Mouse (Mus musculus) liver, embryonic 12.5 days (tissue): ENCODE measurements around the gene Pced1a. TPM values are rescaled to one million over a fixed set of nuclear protein-coding genes. Genes with fewer than 3 reads are reported as not detected.

Experiments used
- ATAC-seq: fragments of 200-750 bp; cut with Nextera tagmentation; 2 replicates; pipeline ENCODE4 v1.8.0; 2017; ENCODE audit warnings: moderate number of reproducible peaks, mild to moderate bottlenecking, moderate library complexity
- H3K27ac ChIP-seq: fragments of 300-500 bp; sonication (generic); 2 replicates; pipeline ENCODE4 v1.5.1; 2016; ENCODE audit warnings: mild to moderate bottlenecking
- H3K27me3 ChIP-seq: fragments of 300-500 bp; sonication (generic); replicated peaks from 2 replicates; pipeline ENCODE4 v1.6.1; 2016; ENCODE audit warnings: mild to moderate bottlenecking, moderate library complexity
- H3K36me3 ChIP-seq: fragments of 300-500 bp; sonication (generic); 2 replicates; pipeline ENCODE4 v1.6.1; 2016; ENCODE audit warnings: mild to moderate bottlenecking, moderate library complexity
- H3K4me1 ChIP-seq: fragments of 300-500 bp; sonication (generic); 2 replicates; pipeline ENCODE4 v1.6.1; 2016
- H3K4me2 ChIP-seq: fragments of 300-500 bp; sonication (generic); 2 replicates; pipeline ENCODE4 v1.6.1; 2016; ENCODE audit warnings: mild to moderate bottlenecking, moderate library complexity
- H3K4me3 ChIP-seq: fragments of 300-500 bp; sonication (generic); 2 replicates; pipeline ENCODE4 v1.5.1; 2016; ENCODE audit warnings: mild to moderate bottlenecking, moderate library complexity
- H3K9ac ChIP-seq: fragments of 300-500 bp; sonication (generic); 2 replicates; pipeline ENCODE4 v1.6.1; 2016; ENCODE audit warnings: mild to moderate bottlenecking, moderate library complexity
- H3K9me3 ChIP-seq: fragments of 300-500 bp; sonication (generic); replicated peaks from 2 replicates; pipeline ENCODE4 v1.6.1; 2016; ENCODE audit warnings: mild to moderate bottlenecking, moderate library complexity
- WGBS: fragments of 180-500 bp; shearing (Covaris S2); methylation state at CpG from one replicate; pipeline ENCODE4 v1.1.7; 2016; ENCODE audit not compliant: insufficient replicate concordance; 5-methylcytosine and 5-hydroxymethylcytosine counted together
- polyA plus RNA-seq: library from polyadenylated mRNA; unstranded; fragments of >200 nt; fragmentation: Nextera tagmentation; extraction: Ambion mirVana; gene quantifications from 2 replicates; pipeline ENCODE4 v1.2.1, GENCODE M21; 2016

Gene Pced1a
- polyA plus RNA-seq, 1 experiment from 2014 or later = 5.7 TPM

DNA sequence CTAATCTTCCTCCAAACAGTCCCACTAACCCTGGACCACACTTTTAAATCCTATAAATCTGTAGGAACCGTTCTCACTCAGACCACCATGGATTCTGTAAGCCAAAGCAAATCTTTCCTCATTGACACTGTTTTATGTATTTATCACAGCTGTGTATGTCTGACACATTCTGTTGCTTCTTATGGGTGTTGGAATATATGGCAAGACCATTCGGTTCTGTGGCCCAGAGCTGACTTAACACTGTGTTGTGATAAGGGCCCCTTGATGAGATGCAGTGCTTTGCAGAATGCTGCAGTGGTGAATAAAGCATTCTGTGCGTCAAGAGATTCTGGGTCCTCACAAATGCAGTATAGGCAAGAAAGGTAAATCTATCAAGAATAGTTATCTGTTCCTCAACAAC, 7.7 kb upstream of the Pced1a start:
- Histone ChIP-seq H3K4me1 (peaks cover 27% of the 10 kb centered on the region), H3K9ac (no peak overlapping the region), H3K27me3 (no peaks in the 10 kb centered on the region), H3K4me2 (no peak overlapping the region), H3K36me3 (peaks cover 32% of the 10 kb centered on the region), H3K4me3 (no peak overlapping the region), H3K27ac (no peak overlapping the region), H3K9me3 (no peaks in the 10 kb centered on the region)
- WGBS = 74% methylated on average over 3 of the region's 3 CpGs
- no peak for ATAC-seq

GRCm38 (mm10) chr2:130430484-130430883, 6.0 kb upstream of the Pced1a start:
- no peak overlapping the region for H3K27ac ChIP-seq
- peaks cover 38% of the 10 kb centered on the region for H3K4me1 ChIP-seq
- no peaks in the 10 kb centered on the region for H3K27me3 ChIP-seq
- peaks cover 27% of the 10 kb centered on the region for H3K36me3 ChIP-seq
- no peak for ATAC-seq
- no peak overlapping the region for H3K4me3 ChIP-seq
- no peaks in the 10 kb centered on the region for H3K9me3 ChIP-seq
- 79% methylated on average over 3 of the region's 3 CpGs for WGBS
- H3K4me2 ChIP-seq = no peak overlapping the region
- no peak overlapping the region for H3K9ac ChIP-seq

DNA sequence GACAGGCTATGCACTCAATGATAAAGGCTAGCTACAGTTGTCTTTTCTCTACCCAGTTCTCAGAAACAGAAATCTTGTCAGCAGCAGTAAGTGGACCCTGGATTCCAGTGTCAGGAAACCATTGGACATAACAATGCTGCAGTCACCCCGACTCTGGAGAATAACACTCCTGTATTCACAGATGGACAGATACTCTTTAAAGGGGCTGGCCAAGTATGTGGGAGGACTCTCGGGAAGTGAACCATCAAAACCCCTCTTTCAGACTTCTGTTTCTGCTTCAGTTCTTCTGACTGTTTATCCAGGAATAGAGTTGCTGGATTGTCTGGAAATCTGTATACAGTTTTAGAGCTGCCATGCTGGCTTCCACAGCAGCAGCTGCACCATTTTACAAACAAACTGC, 5.3 kb upstream of the Pced1a start:
- Histone ChIP-seq H3K4me3 (no peak overlapping the region), H3K9me3 (no peaks in the 10 kb centered on the region), H3K4me2 (no peak overlapping the region), H3K27ac (no peak overlapping the region), H3K36me3 (peaks cover 27% of the 10 kb centered on the region), H3K9ac (no peak overlapping the region), H3K4me1 (peaks cover 44% of the 10 kb centered on the region), H3K27me3 (no peaks in the 10 kb centered on the region)
- 59% methylated on average over 2 of the region's 2 CpGs for WGBS
- no peak for ATAC-seq

GRCm38 (mm10) chr2:130425112-130425511, 611 bp upstream of the Pced1a start:
- H3K27ac ChIP-seq = peak overlapping the region; percentile 78
- H3K4me1 ChIP-seq = peaks cover 52% of the 10 kb centered on the region
- no peak for ATAC-seq

DNA sequence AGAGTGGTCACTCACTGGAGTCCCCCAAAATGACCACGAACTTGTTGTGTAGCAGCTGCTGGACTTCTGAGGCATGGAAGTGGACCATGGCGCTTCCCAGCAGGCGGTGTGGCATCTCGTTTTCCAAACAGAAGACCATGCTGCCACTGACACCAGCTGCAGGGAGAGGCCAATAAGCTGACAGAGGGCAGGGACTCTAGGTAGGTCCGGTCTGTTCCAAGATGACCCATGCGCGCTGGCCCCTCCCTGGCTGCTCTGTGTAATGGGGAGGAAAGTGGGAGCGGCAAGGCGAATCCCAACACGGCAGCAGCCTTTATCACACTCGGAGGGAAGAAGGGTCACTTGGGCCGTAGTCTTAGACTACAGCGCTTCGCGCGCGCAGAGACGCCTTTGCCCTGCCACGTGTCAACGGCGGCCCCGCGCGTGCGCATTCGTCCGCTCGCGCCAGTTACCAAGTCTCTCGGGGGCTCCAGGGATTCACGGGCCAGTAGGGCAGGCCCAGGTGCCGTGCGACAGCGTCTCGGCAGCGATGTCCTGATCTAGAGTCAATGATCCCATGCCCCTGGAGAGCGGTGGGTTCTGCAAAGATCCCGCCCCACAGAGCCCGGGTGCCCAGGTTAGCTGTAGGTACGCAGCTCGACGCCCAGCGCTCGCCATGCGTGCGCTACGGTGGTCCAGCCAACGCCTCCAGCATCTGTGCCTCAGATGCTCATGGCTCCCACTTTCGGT, 940 bp downstream of the Pced1a start:
- 15% methylated on average over 49 of the region's 49 CpGs for WGBS
- peak overlapping the region; percentile 78 for H3K9ac ChIP-seq
- ATAC-seq = peak; percentile 74
- peak overlapping the region; percentile 91 for H3K4me2 ChIP-seq
- no peaks in the 10 kb centered on the region for H3K9me3 ChIP-seq
- peak overlapping the region; percentile 78 for H3K27ac ChIP-seq
- peaks cover 38% of the 10 kb centered on the region for H3K4me1 ChIP-seq
- peak overlapping the region; percentile 74 for H3K4me3 ChIP-seq
- H3K27me3 ChIP-seq = no peaks in the 10 kb centered on the region
- H3K36me3 ChIP-seq = peaks cover 26% of the 10 kb centered on the region

More at GRCm38 (mm10) chr2:130425112-130425511, 611 bp upstream of the Pced1a start:
- Histone ChIP-seq H3K4me3 (peak overlapping the region; percentile 74), H3K36me3 (peaks cover 23% of the 10 kb centered on the region), H3K4me2 (peak overlapping the region; percentile 91), H3K9ac (peak overlapping the region; percentile 78), H3K27me3 (no peaks in the 10 kb centered on the region), H3K9me3 (no peaks in the 10 kb centered on the region)
- WGBS = 27% methylated on average over 5 of the region's 5 CpGs

DNA sequence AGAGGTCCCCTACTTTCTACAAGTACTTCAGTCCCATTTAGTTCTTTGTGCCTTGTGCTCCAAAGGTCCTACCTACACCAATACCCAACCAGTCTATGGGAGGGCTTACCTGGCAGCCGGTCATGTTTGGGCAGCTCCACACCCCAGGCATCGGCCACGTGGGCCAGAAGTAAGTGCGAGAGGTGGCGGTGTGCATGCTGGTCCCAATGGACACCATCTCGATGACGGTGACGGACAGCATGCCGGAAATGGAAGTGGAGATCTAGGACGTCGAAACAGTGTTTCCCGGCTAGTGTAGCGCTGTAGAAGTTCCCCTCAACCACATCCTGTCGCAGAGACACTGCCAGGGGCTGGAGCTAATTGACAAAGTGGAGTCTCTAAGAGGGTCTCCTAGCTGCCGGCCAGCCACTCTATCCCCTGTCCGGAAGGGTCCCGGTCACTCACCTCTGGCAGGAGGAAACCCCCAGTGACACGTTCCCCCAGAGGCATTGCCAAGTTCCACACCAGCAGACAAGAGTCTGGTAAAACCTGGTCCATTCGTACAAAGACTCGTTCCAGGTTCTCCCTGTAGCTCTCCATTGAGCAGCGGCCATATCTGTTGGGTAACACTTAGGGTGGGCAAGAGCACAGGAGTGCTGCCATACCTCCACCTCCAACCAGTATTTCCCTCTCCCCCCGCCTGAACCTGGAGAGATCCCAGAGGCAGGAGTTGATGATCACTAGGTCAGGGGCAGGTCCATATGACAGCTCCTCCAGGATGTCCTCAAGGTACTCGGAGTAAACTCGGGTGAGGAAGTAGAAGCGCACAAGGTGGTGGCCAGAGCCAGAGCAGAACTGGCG, 2.5 kb downstream of the Pced1a start:
- Histone ChIP-seq H3K9me3 (no peaks in the 10 kb centered on the region), H3K36me3 (peaks cover 22% of the 10 kb centered on the region), H3K4me1 (peaks cover 27% of the 10 kb centered on the region), H3K9ac (no peak overlapping the region), H3K27ac (no peak overlapping the region), H3K4me2 (no peak overlapping the region), H3K27me3 (no peaks in the 10 kb centered on the region), H3K4me3 (no peak overlapping the region)
- WGBS = 87% methylated on average over 26 of the region's 26 CpGs
- no peak for ATAC-seq

DNA sequence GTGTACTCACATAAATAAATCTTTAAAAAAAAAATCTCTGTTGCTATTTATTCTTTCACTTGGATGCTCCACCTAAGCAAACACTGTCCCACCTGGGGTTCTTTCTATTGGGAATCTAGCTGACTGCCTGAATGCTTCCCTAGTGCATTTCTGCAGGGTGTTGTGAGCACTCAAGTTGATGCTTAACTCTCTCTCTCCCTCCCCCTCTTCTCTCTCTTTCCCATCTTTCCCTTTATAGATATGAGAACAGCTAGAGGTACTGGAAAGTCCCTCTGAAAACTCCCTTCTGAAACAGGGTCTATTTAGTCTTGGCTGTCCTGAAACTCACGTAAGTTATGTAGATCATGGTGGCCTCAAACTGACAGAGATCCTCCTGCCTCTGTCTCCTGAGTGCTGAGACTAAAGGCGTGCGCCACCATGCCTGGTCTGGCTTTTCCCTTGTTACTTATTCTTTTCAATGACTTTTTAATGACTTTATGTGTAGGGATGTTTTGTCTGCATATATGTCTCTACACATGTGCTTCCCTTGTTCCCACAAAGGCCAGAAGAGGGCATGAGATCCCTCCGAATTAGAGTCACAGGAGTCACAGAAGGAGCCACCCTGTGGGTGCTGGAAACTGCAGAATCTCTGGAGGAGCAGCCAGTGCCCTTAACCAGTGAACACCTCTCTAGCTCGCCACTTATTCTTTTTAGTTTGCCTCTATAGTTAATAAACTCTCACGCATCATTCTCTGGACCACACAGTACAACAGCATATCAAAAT, 10.2 kb downstream of the Pced1a start:
- Histone ChIP-seq H3K36me3 (peaks cover 4% of the 10 kb centered on the region), H3K9ac (no peak overlapping the region), H3K27me3 (no peaks in the 10 kb centered on the region; the same call in none of the 2 replicates), H3K27ac (no peak overlapping the region), H3K9me3 (no peaks in the 10 kb centered on the region), H3K4me1 (no peaks in the 10 kb centered on the region), H3K4me3 (no peak overlapping the region), H3K4me2 (no peak overlapping the region)
- 54% methylated on average over 6 of the region's 6 CpGs for WGBS
- no peak for ATAC-seq

DNA sequence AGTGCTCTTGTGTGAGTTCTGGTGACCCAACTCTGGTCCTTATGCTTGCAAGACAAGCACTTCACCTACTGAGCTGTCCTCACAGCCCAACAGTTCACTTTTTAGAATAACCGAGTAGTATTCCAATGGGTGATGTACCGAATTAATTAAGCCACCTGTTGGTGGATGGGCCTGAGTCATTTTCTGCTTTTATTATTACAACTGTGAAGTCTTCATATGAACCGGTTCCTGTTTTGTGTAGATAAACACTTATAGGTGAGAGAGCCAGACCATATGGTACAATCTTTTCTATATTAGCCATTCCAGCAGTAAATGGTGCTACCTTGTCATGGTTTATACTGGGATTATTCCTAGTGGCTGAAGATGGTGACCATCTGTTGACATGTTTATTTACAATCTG, 11.7 kb downstream of the Pced1a start:
- Histone ChIP-seq H3K9me3 (no peaks in the 10 kb centered on the region), H3K27me3 (no peaks in the 10 kb centered on the region; the same call in none of the 2 replicates), H3K27ac (no peak overlapping the region), H3K36me3 (no peaks in the 10 kb centered on the region), H3K9ac (no peak overlapping the region), H3K4me3 (no peak overlapping the region), H3K4me1 (no peaks in the 10 kb centered on the region), H3K4me2 (no peak overlapping the region)
- no peak for ATAC-seq
- WGBS = 66% methylated on average over 3 of the region's 3 CpGs

DNA sequence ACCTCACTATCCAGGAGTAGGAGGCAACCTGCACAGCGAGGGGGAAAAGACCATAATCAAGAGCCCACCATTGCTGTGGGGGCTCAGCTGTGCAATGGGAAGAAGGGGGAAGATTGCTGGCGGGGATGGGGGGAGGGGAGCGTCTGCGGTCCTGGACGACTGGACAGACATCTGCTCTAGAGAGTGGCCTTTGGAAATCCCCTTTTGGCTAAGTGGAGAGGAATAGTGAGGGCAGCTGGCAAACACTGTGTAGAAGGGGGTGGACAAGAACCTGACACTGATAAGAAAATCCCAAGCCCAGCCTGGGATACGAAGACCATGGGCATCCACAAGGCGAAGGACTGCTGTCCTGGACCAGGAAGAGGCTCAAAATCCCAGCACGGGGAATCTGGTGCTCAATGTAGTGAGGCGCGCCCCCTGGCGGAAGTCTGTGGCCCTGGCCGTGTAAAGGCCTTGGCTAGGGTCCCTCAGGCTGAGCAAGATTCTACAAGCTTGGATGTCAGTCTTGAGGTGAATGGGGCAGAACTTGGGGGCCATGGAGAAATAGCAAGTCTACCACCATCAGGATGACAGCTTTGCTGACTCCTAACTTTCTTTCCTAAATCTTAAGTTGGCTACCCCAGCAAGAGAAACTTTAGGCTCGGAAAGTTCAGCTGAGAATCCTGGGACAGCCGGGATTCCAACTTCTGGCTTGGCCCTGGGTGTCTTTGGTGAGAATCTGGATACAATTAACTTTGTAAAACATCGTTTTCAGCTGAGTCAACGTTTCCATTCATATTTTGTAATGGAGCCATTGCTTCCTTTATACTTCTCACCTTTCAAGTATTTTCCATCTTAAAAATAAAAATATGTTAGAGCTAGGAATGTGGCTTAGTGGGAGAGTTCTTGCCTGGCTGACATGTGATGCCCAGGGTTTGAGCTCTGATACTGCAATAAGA, 12.7 kb downstream of the Pced1a start:
- H3K27me3 ChIP-seq = peaks cover 6% of the 10 kb centered on the region
- H3K4me1 ChIP-seq = no peaks in the 10 kb centered on the region
- WGBS = 28% methylated on average over 16 of the region's 16 CpGs
- H3K9me3 ChIP-seq = no peaks in the 10 kb centered on the region
- H3K27ac ChIP-seq = no peak overlapping the region
- no peak overlapping the region for H3K9ac ChIP-seq
- 0 out of 2 replicates have a peak, but pooled peaks have one; percentile 35 for ATAC-seq
- H3K4me3 ChIP-seq = no peak overlapping the region
- H3K36me3 ChIP-seq = no peaks in the 10 kb centered on the region
- no peak overlapping the region for H3K4me2 ChIP-seq

DNA sequence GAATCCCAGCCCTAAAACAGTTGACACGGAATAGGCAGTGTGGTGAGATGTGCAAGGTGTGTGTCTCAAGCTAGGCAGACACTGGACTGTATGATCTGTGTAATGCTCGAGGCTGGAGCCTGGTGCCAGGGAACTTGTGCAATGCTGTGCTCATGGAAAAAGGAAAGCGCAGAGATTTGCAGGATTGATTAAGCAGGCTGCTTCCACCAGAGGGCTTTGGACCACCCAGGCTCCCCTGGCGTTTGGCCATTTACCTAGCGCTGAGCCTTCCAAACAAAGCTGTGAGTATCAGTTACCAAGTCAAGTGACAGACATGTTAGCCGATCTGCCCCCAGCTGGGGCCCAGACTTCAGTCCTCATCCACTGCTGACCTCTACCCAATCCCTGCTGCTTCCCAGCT, 16.3 kb downstream of the Pced1a start:
- Histone ChIP-seq H3K9me3 (no peaks in the 10 kb centered on the region), H3K36me3 (no peaks in the 10 kb centered on the region), H3K27me3 (peaks cover 10% of the 10 kb centered on the region; the same call in 1 of the 2 replicates), H3K4me3 (no peak overlapping the region), H3K4me1 (no peaks in the 10 kb centered on the region), H3K9ac (no peak overlapping the region), H3K27ac (no peak overlapping the region), H3K4me2 (no peak overlapping the region)
- no peak for ATAC-seq
- 28% methylated on average over 6 of the region's 6 CpGs for WGBS

- no peaks in the 10 kb centered on the region for H3K4me1 ChIP-seq
- H3K27me3 ChIP-seq = peaks cover 15% of the 10 kb centered on the region; the same call in 1 of the 2 replicates
- no peaks in the 10 kb centered on the region for H3K9me3 ChIP-seq
- H3K36me3 ChIP-seq = no peaks in the 10 kb centered on the region
- no peak within 1 kb of the TSS for H3K4me2 ChIP-seq
- no peak within 1 kb of the TSS for H3K9ac ChIP-seq
- ATAC-seq = no peak
- no peak within 1 kb of the TSS for H3K4me3 ChIP-seq
- WGBS = 69% methylated on average over 2 of the region's 2 CpGs
- H3K27ac ChIP-seq = no peak within 1 kb of the TSS
Measured at GRCm38 (mm10) chr2:130406178-130406577, 18.3 kb downstream of the Pced1a start, which contains the start of gene Tmem239. Gene Tmem239 (plus strand): TSS chr2:130406478.
